Mouse (Mus musculus) embryonic fibroblast, embryonic 13.5 days (primary cell): ENCODE data around the gene 1700025G04Rik. TPM values are rescaled to one million over a fixed set of nuclear protein-coding genes. Genes with fewer than 3 reads are reported as not detected.

Experiments
- H3K27ac ChIP-seq: 2 replicates; pipeline ENCODE4 v1.5.1; 2012; ENCODE audit warnings: low read length, control low read depth, inconsistent platforms; ENCODE audit not compliant: insufficient read depth
- H3K4me1 ChIP-seq: 2 replicates; pipeline ENCODE4 v1.6.1; 2011; ENCODE audit warnings: low read length; ENCODE audit not compliant: control insufficient read depth, insufficient read depth
- H3K4me3 ChIP-seq: 2 replicates; pipeline ENCODE4 v1.5.1; 2011; ENCODE audit warnings: mild to moderate bottlenecking, control low read depth, low read length; ENCODE audit not compliant: insufficient read depth
- CTCF ChIP-seq: IDR thresholded peaks from 2 replicates; pipeline ENCODE4 v1.5.1; 2011; ENCODE audit warnings: mild to moderate bottlenecking, control low read depth, low read length, moderate library complexity, borderline replicate concordance; ENCODE audit not compliant: insufficient read depth
- POLR2A ChIP-seq: IDR thresholded peaks from 2 replicates; pipeline ENCODE4 v1.6.1; 2011; ENCODE audit warnings: low read depth, mild to moderate bottlenecking, control low read depth, low read length, moderate library complexity
- polyA plus RNA-seq: library from polyadenylated mRNA; stranded (reverse); fragments of >200 nt; gene quantifications from 2 replicates; pipeline ENCODE4 v1.2.4, GENCODE M21; 2011; ENCODE audit warnings: low read depth; ENCODE audit not compliant: missing spikeins, insufficient read length

Gene 1700025G04Rik
- polyA plus RNA-seq, 1 experiment, result 30.5 TPM

- Histone ChIP-seq H3K4me3 (no peak overlapping the region), H3K4me1 (no peaks in the 10 kb centered on the region), H3K27ac (no peak overlapping the region)
- no peak for TF ChIP-seq POLR2A
- TF ChIP-seq CTCF, result no peak
Observed at GRCm38 (mm10) chr1:152004509-152004908, 85.4 kb downstream of the 1700025G04Rik start.

DNA sequence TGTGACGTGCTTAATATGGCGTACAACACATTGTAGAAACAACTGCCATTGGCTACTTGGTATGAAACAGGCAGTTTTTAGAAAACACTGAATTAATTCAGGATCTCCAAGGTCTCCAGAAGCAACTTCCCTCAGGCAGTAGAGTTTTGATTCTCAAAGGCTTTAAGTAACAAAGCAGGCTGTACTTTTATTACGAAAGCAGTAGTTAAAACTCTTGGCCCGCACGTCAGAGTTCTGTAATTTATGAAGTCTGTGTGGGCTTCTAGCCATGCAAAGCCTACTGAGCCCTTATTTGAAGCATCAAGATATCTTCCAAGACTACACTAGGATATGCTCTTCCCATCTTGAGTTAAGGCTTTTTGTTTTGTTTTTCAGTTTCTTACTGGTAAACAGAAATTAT lies 89.5 kb downstream of the 1700025G04Rik start:
- H3K27ac ChIP-seq, result no peak overlapping the region
- no peak for TF ChIP-seq POLR2A
- TF ChIP-seq CTCF, result no peak

GRCm38 (mm10) chr1:151999424-151999842 lies 90.5 kb downstream of the 1700025G04Rik start:
- no peak overlapping the region for H3K4me3 ChIP-seq
- no peak overlapping the region for H3K27ac ChIP-seq
- TF ChIP-seq CTCF, result no peak
- no peak for TF ChIP-seq POLR2A
- no peaks in the 10 kb centered on the region; the same call in 1 of the 2 replicates for H3K4me1 ChIP-seq

More for the DNA sequence above, 89.5 kb downstream of the 1700025G04Rik start:
- Histone ChIP-seq H3K4me3 (no peak overlapping the region), H3K4me1 (no peaks in the 10 kb centered on the region; the same call in 1 of the 2 replicates)

- TF ChIP-seq POLR2A (no peak), CTCF (no peak)
- Histone ChIP-seq H3K4me3 (no peak overlapping the region), H3K4me1 (no peaks in the 10 kb centered on the region; the same call in 1 of the 2 replicates), H3K27ac (no peak overlapping the region)
Observed at GRCm38 (mm10) chr1:151998721-151999206, 91.2 kb downstream of the 1700025G04Rik start.

DNA sequence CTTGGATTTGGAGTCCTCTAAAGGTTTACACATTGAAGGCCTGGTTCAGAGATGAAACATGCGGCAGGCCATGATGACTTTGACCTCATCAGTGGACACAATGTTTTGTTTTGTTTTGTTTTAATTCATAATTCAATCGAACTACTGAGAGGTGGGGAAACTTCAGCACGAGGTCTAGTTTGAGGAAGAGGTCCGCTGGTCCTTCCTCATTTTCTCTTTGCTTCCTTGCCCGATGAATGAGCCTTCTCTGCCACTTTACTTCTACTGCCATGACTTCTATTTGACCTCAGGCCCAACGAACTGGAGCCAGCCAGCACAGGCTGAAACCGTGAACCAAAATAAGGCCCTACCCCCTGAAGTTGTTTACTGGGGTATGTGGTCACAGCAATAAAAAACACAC lies 92.3 kb downstream of the 1700025G04Rik start:
- no peaks in the 10 kb centered on the region; the same call in 1 of the 2 replicates for H3K4me1 ChIP-seq
- TF ChIP-seq CTCF (no peak), POLR2A (no peak)
- no peak overlapping the region for H3K4me3 ChIP-seq
- no peak overlapping the region for H3K27ac ChIP-seq

DNA sequence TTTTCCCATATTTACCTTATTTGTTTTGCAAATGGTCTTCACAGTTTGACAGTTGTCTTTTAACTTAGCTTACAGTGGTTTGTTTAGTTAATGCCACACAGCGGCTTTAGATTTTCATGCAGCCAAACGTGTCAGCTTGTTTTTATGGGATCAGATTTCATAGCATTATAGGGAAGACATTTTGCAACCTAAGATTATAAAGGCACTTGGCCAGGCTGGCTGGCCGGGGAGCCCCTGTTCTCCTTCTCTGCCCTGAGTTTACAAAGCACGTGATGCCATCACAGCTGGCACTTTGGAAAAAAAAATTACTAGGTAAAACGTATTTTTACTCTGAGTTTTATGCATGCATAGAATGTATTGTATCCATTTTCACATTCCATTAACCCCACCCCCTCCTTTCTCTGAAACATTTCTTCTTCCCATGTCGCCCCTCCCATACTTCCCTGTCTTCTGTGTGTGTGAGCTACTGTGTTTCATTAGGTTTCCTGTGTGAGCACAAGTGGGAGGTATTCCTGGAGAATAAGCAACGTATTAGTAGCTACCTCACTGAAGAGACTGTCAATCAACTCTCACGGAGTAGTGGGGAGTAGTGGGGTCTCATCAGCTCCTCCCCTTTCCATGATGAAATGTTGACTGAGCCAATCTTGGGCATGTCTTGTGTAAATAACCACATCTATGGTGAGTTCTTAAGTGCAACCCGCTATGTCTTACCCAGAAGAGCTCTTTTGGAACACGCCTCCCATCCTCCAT lies 93.8 kb downstream of the 1700025G04Rik start:
- Histone ChIP-seq H3K27ac (no peak overlapping the region), H3K4me1 (no peaks in the 10 kb centered on the region; the same call in 1 of the 2 replicates), H3K4me3 (no peak overlapping the region)
- TF ChIP-seq CTCF (no peak), POLR2A (no peak)

DNA sequence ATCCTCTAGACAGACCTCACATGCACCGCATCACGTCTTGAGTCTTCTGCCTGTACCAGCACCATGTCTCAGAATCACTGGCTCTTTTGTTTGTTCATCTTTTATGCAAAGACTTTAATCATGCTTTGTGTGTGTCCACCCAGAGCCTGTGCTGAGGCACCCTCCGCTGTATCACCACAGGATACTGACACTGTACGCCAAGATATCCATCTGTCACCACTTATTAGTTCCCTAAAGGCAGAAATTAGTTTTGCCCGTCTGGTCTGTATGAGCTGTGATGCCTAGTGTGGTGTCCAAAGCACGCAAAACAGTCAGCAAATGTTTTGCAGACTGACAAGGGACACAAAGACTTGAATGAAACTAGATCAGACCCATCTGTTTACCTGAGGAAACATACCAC lies 95.7 kb downstream of the 1700025G04Rik start:
- H3K4me3 ChIP-seq, result no peak overlapping the region
- no peak overlapping the region for H3K27ac ChIP-seq
- no peaks in the 10 kb centered on the region for H3K4me1 ChIP-seq
- TF ChIP-seq CTCF (no peak), POLR2A (no peak)

DNA sequence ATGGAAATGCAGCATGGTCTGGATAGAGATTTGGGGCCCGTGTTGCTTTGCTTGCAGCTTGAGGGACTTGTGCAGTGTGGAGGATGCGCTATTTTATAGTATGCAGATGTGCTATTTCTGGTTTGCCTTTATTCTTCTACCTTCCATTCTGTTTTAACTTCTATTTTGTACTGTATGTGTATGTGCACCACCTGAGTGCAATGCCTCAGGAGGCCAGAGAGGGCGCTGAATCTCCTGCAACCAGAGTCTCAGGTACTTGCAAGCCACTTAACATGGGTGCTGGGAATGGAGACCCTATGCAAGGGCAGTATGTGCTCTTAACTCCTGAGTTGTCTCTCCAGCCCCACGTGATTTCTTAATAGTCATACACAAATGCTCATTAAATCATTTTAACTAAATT lies 98.4 kb downstream of the 1700025G04Rik start:
- Histone ChIP-seq H3K4me3 (no peak overlapping the region), H3K4me1 (no peaks in the 10 kb centered on the region), H3K27ac (no peak overlapping the region)
- no peak for TF ChIP-seq CTCF
- no peak for TF ChIP-seq POLR2A

GRCm38 (mm10) chr1:151990615-151991014 lies 99.3 kb downstream of the 1700025G04Rik start:
- TF ChIP-seq POLR2A (no peak), CTCF (no peak)
- Histone ChIP-seq H3K4me3 (no peak overlapping the region), H3K4me1 (no peaks in the 10 kb centered on the region), H3K27ac (no peak overlapping the region)

GRCm38 (mm10) chr1:151988713-151989112 lies 101.2 kb downstream of the 1700025G04Rik start:
- Histone ChIP-seq H3K4me3 (no peak overlapping the region), H3K27ac (no peak overlapping the region), H3K4me1 (no peaks in the 10 kb centered on the region)
- TF ChIP-seq POLR2A (no peak), CTCF (no peak)
